Comparison of ENCODE assay signal across 25 mouse cellular contexts in genomic region chr10:125850370-125850769, GRCm38 (mm10).
DNase-seq lines count a peak whose midpoint lies in the region; ATAC-seq and TF ChIP-seq lines count a peak whose summit lies in the region.
"Had no signal": no experiment of that assay in that cellular context is flagged by ENCODE, and none has a peak within 500 bp of the region (broad histone marks: within the 10 kb centered on the region; RNA-seq: fewer than 3 reads in every experiment).

No protein-coding gene starts in this region.

- no peak for ATAC-seq in heart, embryonic 15.5 days (replicated peaks; ENCODE audit: insufficient number of reproducible peaks, insufficient read depth, low FRiP score, low read depth)
- no peak for ATAC-seq in stomach, embryonic 16.5 days (ENCODE audit: insufficient read depth, low FRiP score)
- no peak for ATAC-seq in stomach, postnatal 0 days (ENCODE audit: low FRiP score, low TSS enrichment)
- ATAC-seq in lung, embryonic 16.5 days (ENCODE audit: low read depth) = 0 out of 2 replicates have a peak, but pooled peaks have one; percentile 41
- no peak for ATAC-seq in kidney, embryonic 14.5 days (ENCODE audit: low FRiP score, low TSS enrichment)
- ATAC-seq: forebrain, embryonic 13.5 days; midbrain, embryonic 15.5 days had no signal

- WGBS in heart, embryonic 15.5 days = 41% methylated on average over 9 of the region's 9 CpGs
- WGBS in heart, embryonic 10.5 days = 49% methylated on average over 9 of the region's 9 CpGs
- WGBS in stomach, embryonic 16.5 days = 22% methylated on average over 9 of the region's 9 CpGs
- WGBS in stomach, postnatal 0 days = 15% methylated on average over 9 of the region's 9 CpGs
- WGBS in lung, embryonic 16.5 days = 10% methylated on average over 9 of the region's 9 CpGs
- WGBS in kidney, embryonic 14.5 days = 70% methylated on average over 9 of the region's 9 CpGs

- H3K9ac ChIP-seq in heart, embryonic 15.5 days = no peak overlapping the region
- H3K9ac ChIP-seq in stomach, embryonic 16.5 days (ENCODE audit: low read length) = peak overlapping the region; percentile 32; the same call in 1 of the 2 replicates
- no peak overlapping the region for H3K9ac ChIP-seq in stomach, postnatal 0 days (ENCODE audit: low read length)
- H3K9ac ChIP-seq in lung, embryonic 16.5 days (ENCODE audit: low read length) = no peak overlapping the region
- H3K9ac ChIP-seq in kidney, embryonic 14.5 days (ENCODE audit: low read depth, low read length) = no peak overlapping the region
- H3K9ac ChIP-seq: forebrain, embryonic 13.5 days; hindbrain, embryonic 13.5 days; liver, embryonic 13.5 days; midbrain, embryonic 15.5 days; neural tube, embryonic 12.5 days had no signal

- H3K4me3 ChIP-seq in heart, embryonic 15.5 days = no peak overlapping the region
- no peak overlapping the region for H3K4me3 ChIP-seq in heart, embryonic 10.5 days
- H3K4me3 ChIP-seq in stomach, embryonic 16.5 days (replicated peaks; ENCODE audit: low read length) = no peak overlapping the region
- no peak overlapping the region for H3K4me3 ChIP-seq in stomach, postnatal 0 days (ENCODE audit: low read depth, low read length)
- peak overlapping the region; percentile 6; the same call in 1 of the 2 replicates for H3K4me3 ChIP-seq in lung, embryonic 16.5 days (ENCODE audit: low read length)
- H3K4me3 ChIP-seq in kidney, embryonic 14.5 days (ENCODE audit: low read length) = no peak overlapping the region
- H3K4me3 ChIP-seq: forebrain, embryonic 13.5 days; hindbrain, embryonic 13.5 days; left cerebral cortex, adult 2 months; limb, embryonic 10.5 days; liver, embryonic 13.5 days; midbrain, embryonic 15.5 days; neural tube, embryonic 12.5 days had no signal

- H3K36me3 ChIP-seq in heart, embryonic 15.5 days = no peaks in the 10 kb centered on the region
- no peaks in the 10 kb centered on the region for H3K36me3 ChIP-seq in heart, embryonic 10.5 days
- H3K36me3 ChIP-seq in stomach, embryonic 16.5 days (ENCODE audit: control insufficient read depth, insufficient read depth, low read length) = no peaks in the 10 kb centered on the region
- no peaks in the 10 kb centered on the region for H3K36me3 ChIP-seq in stomach, postnatal 0 days (ENCODE audit: control insufficient read depth, insufficient read depth, low read length)
- H3K36me3 ChIP-seq in lung, embryonic 16.5 days (ENCODE audit: control insufficient read depth, insufficient read depth, low read length) = no peaks in the 10 kb centered on the region
- no peaks in the 10 kb centered on the region for H3K36me3 ChIP-seq in kidney, embryonic 14.5 days (ENCODE audit: control insufficient read depth, insufficient read depth, low read length)
- H3K36me3 ChIP-seq: hindbrain, embryonic 13.5 days; limb, embryonic 10.5 days; liver, embryonic 13.5 days; midbrain, embryonic 15.5 days; neural tube, embryonic 12.5 days had no signal

- H3K4me1 ChIP-seq in heart, embryonic 15.5 days (replicated peaks) = 0 out of 2 replicates have a peak, but pooled peaks cover 1% of the 10 kb centered on the region
- peaks cover under 1% of the 10 kb centered on the region; the same call in 1 of the 2 replicates for H3K4me1 ChIP-seq in heart, embryonic 10.5 days
- peaks cover 4% of the 10 kb centered on the region; the same call in 1 of the 2 replicates for H3K4me1 ChIP-seq in stomach, embryonic 16.5 days (ENCODE audit: control insufficient read depth, insufficient read depth, low read length)
- H3K4me1 ChIP-seq in stomach, postnatal 0 days (replicated peaks; ENCODE audit: control insufficient read depth, insufficient read depth) = no peaks in the 10 kb centered on the region
- H3K4me1 ChIP-seq in lung, embryonic 16.5 days (replicated peaks; ENCODE audit: control insufficient read depth, insufficient read depth, low read length) = peaks cover 3% of the 10 kb centered on the region; the same call in 1 of the 2 replicates
- peaks cover 3% of the 10 kb centered on the region; the same call in 1 of the 2 replicates for H3K4me1 ChIP-seq in kidney, embryonic 14.5 days (ENCODE audit: control insufficient read depth, insufficient read depth, low read length)
- H3K4me1 ChIP-seq: forebrain, embryonic 13.5 days; liver, embryonic 13.5 days; neural tube, embryonic 12.5 days had no signal

- no peaks in the 10 kb centered on the region for H3K27me3 ChIP-seq in heart, embryonic 15.5 days
- no peaks in the 10 kb centered on the region for H3K27me3 ChIP-seq in heart, embryonic 10.5 days (ENCODE audit: insufficient read depth, poor library complexity, severe bottlenecking)
- H3K27me3 ChIP-seq in stomach, embryonic 16.5 days (ENCODE audit: control insufficient read depth, insufficient read depth, low read length) = no peaks in the 10 kb centered on the region
- H3K27me3 ChIP-seq in stomach, postnatal 0 days (ENCODE audit: control insufficient read depth, insufficient read depth, low read length) = no peaks in the 10 kb centered on the region
- no peaks in the 10 kb centered on the region for H3K27me3 ChIP-seq in lung, embryonic 16.5 days (ENCODE audit: control insufficient read depth, insufficient read depth, low read depth, low read length)
- no peaks in the 10 kb centered on the region for H3K27me3 ChIP-seq in kidney, embryonic 14.5 days (ENCODE audit: control insufficient read depth, insufficient read depth, low read length)
- H3K27me3 ChIP-seq: hindbrain, embryonic 13.5 days; liver, embryonic 13.5 days; midbrain, embryonic 15.5 days; neural tube, embryonic 12.5 days had no signal

- H3K9me3 ChIP-seq in heart, embryonic 15.5 days (replicated peaks) = no peaks in the 10 kb centered on the region
- H3K9me3 ChIP-seq in heart, embryonic 10.5 days = no peaks in the 10 kb centered on the region
- no peaks in the 10 kb centered on the region for H3K9me3 ChIP-seq in stomach, embryonic 16.5 days (replicated peaks; ENCODE audit: control insufficient read depth, low read length)
- no peaks in the 10 kb centered on the region for H3K9me3 ChIP-seq in stomach, postnatal 0 days (ENCODE audit: control insufficient read depth, low read length)
- H3K9me3 ChIP-seq in lung, embryonic 16.5 days (ENCODE audit: control insufficient read depth, low read length) = no peaks in the 10 kb centered on the region
- H3K9me3 ChIP-seq in kidney, embryonic 14.5 days (ENCODE audit: control insufficient read depth, low read length) = no peaks in the 10 kb centered on the region
- H3K9me3 ChIP-seq: forebrain, embryonic 13.5 days; hindbrain, embryonic 13.5 days; limb, embryonic 10.5 days; liver, embryonic 13.5 days; midbrain, embryonic 15.5 days; neural tube, embryonic 12.5 days had no signal

- no peak for TF ChIP-seq CTCF in stomach, postnatal 0 days (IDR thresholded peaks at IDR 0.05; ENCODE audit: low read depth)

- 0 out of 2 replicates have a peak overlapping the region, but pooled peaks have one; percentile 8 for H3K4me2 ChIP-seq in heart, embryonic 15.5 days
- H3K4me2 ChIP-seq in stomach, embryonic 16.5 days (ENCODE audit: low read depth, low read length) = peak overlapping the region; percentile 13; the same call in 1 of the 2 replicates
- no peak overlapping the region for H3K4me2 ChIP-seq in stomach, postnatal 0 days (replicated peaks; ENCODE audit: low read depth)
- peak overlapping the region; percentile 40 for H3K4me2 ChIP-seq in lung, embryonic 16.5 days (ENCODE audit: low read depth, low read length)
- H3K4me2 ChIP-seq in kidney, embryonic 14.5 days (replicated peaks; ENCODE audit: low read depth, low read length) = no peak overlapping the region
- H3K4me2 ChIP-seq: forebrain, embryonic 13.5 days; hindbrain, embryonic 13.5 days; liver, embryonic 13.5 days; midbrain, embryonic 15.5 days; neural tube, embryonic 12.5 days had no signal

- no peak for TF ChIP-seq EP300 in stomach, postnatal 0 days (optimal IDR thresholded peaks at IDR 0.05)

- no peak overlapping the region for H3K27ac ChIP-seq in heart, embryonic 15.5 days
- H3K27ac ChIP-seq in heart, embryonic 10.5 days = no peak overlapping the region
- H3K27ac ChIP-seq in stomach, embryonic 16.5 days (ENCODE audit: low read length) = no peak overlapping the region
- H3K27ac ChIP-seq in stomach, postnatal 0 days (replicated peaks) = no peak overlapping the region
- peak overlapping the region; percentile 46; the same call in 1 of the 2 replicates for H3K27ac ChIP-seq in lung, embryonic 16.5 days (ENCODE audit: low read length)
- H3K27ac ChIP-seq in kidney, embryonic 14.5 days (ENCODE audit: low read depth, low read length) = no peak overlapping the region
- H3K27ac ChIP-seq: forebrain, embryonic 13.5 days; hindbrain, embryonic 13.5 days; left cerebral cortex, adult 2 months; limb, embryonic 10.5 days; liver, embryonic 13.5 days; macrophage; midbrain, embryonic 15.5 days; neural tube, embryonic 12.5 days had no signal

- no peak for DNase-seq in heart, embryonic 10.5 days (ENCODE audit: low spot score)
- DNase-seq in stomach, postnatal 0 days (ENCODE audit: low spot score) = no peak
- DNase-seq in urinary bladder, postnatal 25 days (ENCODE audit: low spot score) = no peak
- DNase-seq: adrenal gland, adult 2 months; cerebellum, adult 18-20 months; cerebellum, postnatal 36 days; embryo, embryonic 11 days; heart, postnatal 10 days; kidney, adult 2 months; kidney, postnatal 10 days; liver, embryonic 13.5 days; right cerebral cortex, postnatal 4 days; thymus, adult 18-20 months; thymus, postnatal 4 days had no signal

Comparison
In these comparisons a context has a peak if more than half of its experiments do, and no peak if none do; other contexts are left out.
1. H3K4me2 ChIP-seq: peak in heart, embryonic 15.5 days (single experiment), stomach, embryonic 16.5 days (single experiment) and lung, embryonic 16.5 days (single experiment); none in stomach, postnatal 0 days (single experiment) and kidney, embryonic 14.5 days (single experiment).